Mouse (Mus musculus) heart, adult 9 months (tissue): ENCODE measurements at regions not wholly inside any gene's neighbourhood (a gene's known extent, or its start where the extent isn't known, plus 50 kb on each side); places are given as distances from the start of the nearest gene placed in this dataset.

Experiments used
- DNase-seq, 2 experiments: peaks; one replicate each; pipeline ENCODE4 v3.0.0; 2022; ENCODE audit warnings: low spot score in 2 of 2

GRCm38 (mm10) chr7:68444426-68445095 lies 170.9 kb downstream of the Fam169b start:
- DNase-seq, result no peak

DNA sequence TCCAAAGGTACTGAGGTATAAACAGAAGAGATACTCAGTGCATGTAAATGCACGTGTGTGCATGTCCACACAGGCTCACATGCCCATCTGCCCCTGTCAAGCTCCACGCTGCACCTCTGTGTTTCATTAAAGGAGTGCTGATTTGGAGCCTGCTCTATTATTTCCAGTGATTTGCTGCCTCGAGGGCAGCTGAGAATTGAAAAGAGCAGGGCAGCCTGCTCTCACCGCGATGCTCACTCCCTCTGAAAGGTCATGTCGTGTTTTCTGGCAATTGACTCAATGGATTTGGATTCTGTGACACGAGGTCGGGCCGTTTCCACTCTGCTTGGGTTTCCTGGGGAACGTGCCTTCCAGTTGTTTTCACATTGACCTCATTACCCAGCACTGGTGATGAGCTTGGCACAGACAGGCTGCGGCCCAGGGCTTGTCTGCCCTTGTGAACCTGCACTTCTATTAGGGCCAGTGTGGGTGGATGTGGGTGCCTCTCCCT lies 167.1 kb downstream of the Fam169b start:
- DNase-seq, result no peak

- DNase-seq, result no peak
Measured at GRCm38 (mm10) chr7:68428946-68429345, 155.3 kb downstream of the Fam169b start.

DNA sequence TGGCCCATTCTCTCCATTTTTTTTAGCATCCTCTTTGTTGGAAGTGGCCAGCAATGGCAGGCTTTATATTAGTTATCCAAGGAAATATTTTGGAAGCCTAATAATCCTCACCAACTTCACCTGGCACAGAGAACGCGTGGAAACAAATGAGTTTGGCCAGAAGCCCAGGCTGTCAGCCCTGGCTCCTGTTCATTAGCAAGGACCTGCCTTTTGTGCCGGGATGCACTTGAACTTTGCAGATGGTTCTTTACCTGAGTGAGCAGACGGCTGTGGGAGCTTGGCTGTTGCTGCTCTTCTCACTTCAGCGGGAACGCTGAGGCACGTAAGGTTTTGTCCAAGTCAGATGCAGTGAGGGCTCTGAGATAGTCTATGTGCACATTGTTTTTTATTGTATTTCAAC lies 142.3 kb downstream of the Fam169b start:
- no peak for DNase-seq

- DNase-seq, result no peak
Measured at GRCm38 (mm10) chr7:68412786-68413185, 139.1 kb downstream of the Fam169b start.
